Mouse (Mus musculus): Measurements from ENCODE around the gene Rbfox1. TPM values are rescaled to one million over a fixed set of nuclear protein-coding genes. Genes with fewer than 3 reads are reported as not detected.

The Rbfox1 gene
- polyA plus RNA-seq, 1 experiment = not detected

DNA sequence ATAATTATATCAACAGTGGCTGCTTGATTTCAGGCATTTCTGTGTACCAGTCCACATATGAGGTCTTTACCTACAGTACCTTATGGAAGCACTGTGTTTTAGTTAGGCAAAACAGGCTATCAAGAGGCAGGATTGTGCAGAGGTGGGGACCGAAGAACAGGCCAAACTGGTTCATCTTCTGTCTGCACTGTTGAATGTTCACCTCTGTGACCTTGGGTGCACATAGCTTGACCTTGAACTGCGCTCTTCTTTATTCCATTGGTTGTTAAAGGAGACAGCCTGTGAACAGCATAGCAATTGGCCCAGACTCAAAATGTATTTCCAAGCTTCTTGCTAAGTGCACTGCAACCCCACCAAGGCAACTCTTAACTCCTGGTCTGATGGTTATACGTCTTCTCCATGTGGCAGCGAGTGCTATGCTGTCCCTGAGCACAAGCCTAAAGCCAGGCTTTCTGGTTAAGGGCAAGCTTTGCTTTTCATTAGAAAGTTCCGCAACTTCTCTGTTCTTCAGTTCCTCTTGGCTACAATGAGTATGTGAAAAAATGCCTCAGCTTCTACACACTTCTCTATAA, 1196.6 kb downstream of the Rbfox1 start:
- Histone ChIP-seq H3K4me3 (ENCODE audit: insufficient read depth, low read length) (no peak overlapping the region), H3K27ac (ENCODE audit: insufficient read depth, low read depth, low read length) (no peak overlapping the region), H3K4me1 (ENCODE audit: control insufficient read depth, insufficient read depth, low read length) (no peaks in the 10 kb centered on the region)
- TF ChIP-seq CTCF (IDR thresholded peaks at IDR 0.05; ENCODE audit: low read depth, low read length) (no peak), POLR2A (IDR thresholded peaks at IDR 0.05; ENCODE audit: borderline replicate concordance, low read depth, low read length) (no peak)

GRCm38 (mm10) chr16:7083937-7084336, 1198.8 kb downstream of the Rbfox1 start:
- Histone ChIP-seq H3K27ac (ENCODE audit: insufficient read depth, low read depth, low read length) (no peak overlapping the region), H3K4me3 (ENCODE audit: insufficient read depth, low read length) (no peak overlapping the region), H3K4me1 (ENCODE audit: control insufficient read depth, insufficient read depth, low read length) (no peaks in the 10 kb centered on the region)
- no peak for TF ChIP-seq POLR2A (IDR thresholded peaks at IDR 0.05; ENCODE audit: borderline replicate concordance, low read depth, low read length)
- TF ChIP-seq CTCF (IDR thresholded peaks at IDR 0.05; ENCODE audit: low read depth, low read length) = no peak

GRCm38 (mm10) chr16:7088601-7089430, 1203.7 kb downstream of the Rbfox1 start:
- H3K4me3 ChIP-seq (ENCODE audit: insufficient read depth, low read length) = no peak overlapping the region
- H3K4me1 ChIP-seq (ENCODE audit: control insufficient read depth, insufficient read depth, low read length) = no peaks in the 10 kb centered on the region
- no peak for TF ChIP-seq POLR2A (IDR thresholded peaks at IDR 0.05; ENCODE audit: borderline replicate concordance, low read depth, low read length)
- TF ChIP-seq CTCF (IDR thresholded peaks at IDR 0.05; ENCODE audit: low read depth, low read length) = no peak
- no peak overlapping the region for H3K27ac ChIP-seq (ENCODE audit: insufficient read depth, low read depth, low read length)

- no peak overlapping the region for H3K27ac ChIP-seq (ENCODE audit: insufficient read depth, low read depth, low read length)
- no peaks in the 10 kb centered on the region for H3K4me1 ChIP-seq (ENCODE audit: control insufficient read depth, insufficient read depth, low read length)
- no peak for TF ChIP-seq POLR2A (IDR thresholded peaks at IDR 0.05; ENCODE audit: borderline replicate concordance, low read depth, low read length)
- TF ChIP-seq CTCF (IDR thresholded peaks at IDR 0.05; ENCODE audit: low read depth, low read length) = no peak
- H3K4me3 ChIP-seq (ENCODE audit: insufficient read depth, low read length) = no peak overlapping the region
These were observed 1204.3 kb downstream of the Rbfox1 start for GRCm38 (mm10) chr16:7089475-7089874.

DNA sequence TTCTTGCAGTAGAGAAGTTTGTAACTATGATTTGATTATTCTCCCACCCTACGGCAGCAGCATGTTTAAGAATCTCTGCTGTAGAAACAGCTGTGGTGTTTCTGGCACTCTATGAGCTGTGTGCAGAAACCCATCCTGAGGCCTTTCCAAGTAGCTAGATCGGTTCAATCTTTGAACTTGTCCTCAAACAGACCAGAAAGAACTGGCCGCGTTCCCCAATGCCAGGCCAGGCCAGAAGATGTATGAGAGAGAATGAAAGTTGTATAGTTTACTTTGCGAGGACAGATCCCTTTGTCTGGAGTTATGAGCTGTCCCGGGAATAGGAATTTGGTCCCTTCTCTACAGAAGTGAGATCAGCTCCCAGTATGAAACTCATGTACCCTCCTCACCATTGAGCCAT, 1205.0 kb downstream of the Rbfox1 start:
- Histone ChIP-seq H3K27ac (ENCODE audit: insufficient read depth, low read depth, low read length) (no peak overlapping the region), H3K4me1 (ENCODE audit: control insufficient read depth, insufficient read depth, low read length) (no peaks in the 10 kb centered on the region), H3K4me3 (ENCODE audit: insufficient read depth, low read length) (no peak overlapping the region)
- TF ChIP-seq CTCF (IDR thresholded peaks at IDR 0.05; ENCODE audit: low read depth, low read length) = no peak
- no peak for TF ChIP-seq POLR2A (IDR thresholded peaks at IDR 0.05; ENCODE audit: borderline replicate concordance, low read depth, low read length)

GRCm38 (mm10) chr16:7092811-7093210, 1207.7 kb downstream of the Rbfox1 start:
- Histone ChIP-seq H3K27ac (ENCODE audit: insufficient read depth, low read depth, low read length) (no peak overlapping the region), H3K4me3 (ENCODE audit: insufficient read depth, low read length) (no peak overlapping the region), H3K4me1 (ENCODE audit: control insufficient read depth, insufficient read depth, low read length) (no peaks in the 10 kb centered on the region)
- TF ChIP-seq POLR2A (IDR thresholded peaks at IDR 0.05; ENCODE audit: borderline replicate concordance, low read depth, low read length) = no peak
- TF ChIP-seq CTCF (IDR thresholded peaks at IDR 0.05; ENCODE audit: low read depth, low read length) = no peak

DNA sequence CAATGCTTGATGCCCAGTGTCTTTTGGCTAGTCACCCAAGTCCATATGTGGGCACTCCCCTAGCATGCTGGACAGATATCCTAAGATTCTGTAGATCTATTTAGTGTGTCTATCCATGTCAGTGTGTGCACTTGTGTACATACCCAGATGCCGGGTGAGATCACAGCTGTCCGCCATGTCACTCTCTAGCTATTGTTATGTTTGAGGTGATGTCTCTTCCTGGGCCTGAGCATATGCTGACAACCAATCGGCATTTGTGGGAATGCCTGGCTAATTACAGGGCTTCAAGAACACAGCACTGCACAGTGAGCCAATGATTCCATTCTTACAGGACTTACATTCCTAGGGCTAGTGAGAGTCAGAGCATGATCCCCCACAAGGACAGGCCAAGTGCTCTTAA, 1208.5 kb downstream of the Rbfox1 start:
- H3K4me1 ChIP-seq (ENCODE audit: control insufficient read depth, insufficient read depth, low read length) = no peaks in the 10 kb centered on the region
- TF ChIP-seq CTCF (IDR thresholded peaks at IDR 0.05; ENCODE audit: low read depth, low read length) (no peak), POLR2A (IDR thresholded peaks at IDR 0.05; ENCODE audit: borderline replicate concordance, low read depth, low read length) (no peak)
- H3K27ac ChIP-seq (ENCODE audit: insufficient read depth, low read depth, low read length) = no peak overlapping the region
- H3K4me3 ChIP-seq (ENCODE audit: insufficient read depth, low read length) = no peak overlapping the region

DNA sequence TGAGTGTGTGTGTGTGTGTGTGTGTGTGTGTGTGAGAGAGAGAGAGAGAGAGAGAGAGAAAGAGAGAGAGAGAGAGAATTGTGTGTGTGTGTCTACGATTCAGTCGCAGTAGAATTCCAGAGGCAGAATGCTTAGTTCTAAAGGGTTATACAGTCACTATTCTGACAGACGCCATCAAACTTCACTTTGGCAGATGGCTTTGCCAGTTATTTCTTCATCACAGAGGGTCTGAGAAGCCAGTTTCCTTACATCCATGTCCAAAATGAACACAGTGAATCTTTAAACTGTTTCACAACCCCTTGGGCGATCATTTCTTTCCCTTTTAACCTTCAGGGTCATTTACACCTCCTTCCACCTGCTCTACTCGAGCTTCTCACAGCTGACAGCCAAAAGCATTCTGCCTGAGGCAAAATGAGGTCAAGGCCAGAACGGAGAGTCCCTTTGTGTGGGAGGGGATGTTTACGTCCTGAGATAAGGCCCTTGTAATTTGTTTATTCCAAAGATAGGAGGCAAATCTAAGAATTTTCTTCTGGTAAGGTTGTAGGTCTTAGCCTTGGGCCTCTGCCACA, 1209.1 kb downstream of the Rbfox1 start:
- Histone ChIP-seq H3K4me1 (ENCODE audit: control insufficient read depth, insufficient read depth, low read length) (no peaks in the 10 kb centered on the region), H3K27ac (ENCODE audit: insufficient read depth, low read depth, low read length) (no peak overlapping the region), H3K4me3 (ENCODE audit: insufficient read depth, low read length) (no peak overlapping the region)
- TF ChIP-seq CTCF (IDR thresholded peaks at IDR 0.05; ENCODE audit: low read depth, low read length) (no peak), POLR2A (IDR thresholded peaks at IDR 0.05; ENCODE audit: borderline replicate concordance, low read depth, low read length) (no peak)

DNA sequence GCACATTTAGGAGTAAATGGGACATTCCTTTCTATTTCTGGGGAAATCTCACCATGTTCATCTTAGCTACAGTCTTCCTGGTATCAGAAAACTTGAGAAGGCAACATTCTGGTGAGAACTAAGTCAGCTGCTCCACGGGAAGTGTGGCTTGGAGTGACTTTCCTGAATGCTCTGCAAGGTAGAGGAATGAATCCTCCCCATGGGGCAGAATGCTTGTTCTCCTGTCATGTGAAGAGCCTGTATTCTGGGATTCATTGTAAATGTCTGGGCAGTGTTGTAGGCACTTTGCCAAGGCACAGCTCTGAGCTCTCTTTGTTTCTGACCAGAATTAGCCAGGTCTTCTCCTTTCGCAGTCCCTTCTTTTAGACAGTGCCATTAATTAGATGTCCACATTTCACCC, 1211.9 kb downstream of the Rbfox1 start:
- TF ChIP-seq POLR2A (IDR thresholded peaks at IDR 0.05; ENCODE audit: borderline replicate concordance, low read depth, low read length) (no peak), CTCF (IDR thresholded peaks at IDR 0.05; ENCODE audit: low read depth, low read length) (no peak)
- H3K4me1 ChIP-seq (ENCODE audit: control insufficient read depth, insufficient read depth, low read length) = no peaks in the 10 kb centered on the region
- no peak overlapping the region for H3K4me3 ChIP-seq (ENCODE audit: insufficient read depth, low read length)
- no peak overlapping the region for H3K27ac ChIP-seq (ENCODE audit: insufficient read depth, low read depth, low read length)

Data from bone marrow macrophage, adult 2 months (primary cell).